17 mouse cellular contexts compared by ENCODE assay signal in genomic region chr5:131113850-131114470, GRCm38 (mm10).
DNase-seq lines count a peak whose midpoint lies in the region; ATAC-seq and TF ChIP-seq lines count a peak whose summit lies in the region.
"Had no signal": no experiment of that assay in that cellular context is flagged by ENCODE, and none has a peak within 500 bp of the region (broad histone marks: within the 10 kb centered on the region; RNA-seq: fewer than 3 reads in every experiment).

No protein-coding gene starts in this region.

- H3K27me3 ChIP-seq in heart, embryonic 11.5 days (ENCODE audit: control insufficient read depth, insufficient read depth, low read length) = no peaks in the 10 kb centered on the region
- H3K27me3 ChIP-seq: heart, embryonic 13.5 days; hindbrain, embryonic 15.5 days; liver, embryonic 12.5 days had no signal

- no peak overlapping the region for H3K27ac ChIP-seq in heart, embryonic 11.5 days (ENCODE audit: low read depth, low read length)
- peak overlapping the region; percentile 89 for H3K27ac ChIP-seq in layer of hippocampus, adult 2 months
- H3K27ac ChIP-seq: heart, embryonic 13.5 days; hindbrain, embryonic 15.5 days; liver, embryonic 12.5 days had no signal

- no peak for TF ChIP-seq CTCF in layer of hippocampus, adult 2 months (conservative IDR thresholded peaks at IDR 0.05)

- DNase-seq in heart, adult 11 months = peak; percentile 51
- peak; percentile 86 for DNase-seq in brain, adult 2 months (ENCODE audit: low read depth, low spot score)
- peak in 1 of 2 experiments; percentile 74 for DNase-seq in layer of hippocampus, adult 2 months (ENCODE audit: low spot score in 2 of 2)
- DNase-seq in mesoderm, embryonic 11.5 days (ENCODE audit: low read depth, low spot score) = peak; percentile 10
- no peak for DNase-seq in adrenal gland, adult 18-20 months (ENCODE audit: low spot score in 2 of 2)
- DNase-seq in adrenal gland, adult 8-10 months = no peak
- DNase-seq: cerebellum, postnatal 25 days; gastrocnemius, postnatal 10 days; kidney, adult 8-10 months; thymus, postnatal 14 days had no signal

- no peaks in the 10 kb centered on the region for H3K4me1 ChIP-seq in heart, embryonic 11.5 days (ENCODE audit: control insufficient read depth, insufficient read depth, low read length)
- H3K4me1 ChIP-seq: heart, embryonic 13.5 days; hindbrain, embryonic 15.5 days; liver, embryonic 12.5 days had no signal

- no peak for ATAC-seq in heart, embryonic 11.5 days (replicated peaks; ENCODE audit: insufficient number of reproducible peaks, low FRiP score, low TSS enrichment)
- ATAC-seq: CD4-positive, CD25-positive, alpha-beta regulatory T cell, adult 4 months; liver, embryonic 12.5 days; lung, postnatal 0 days had no signal

- no peaks in the 10 kb centered on the region for H3K36me3 ChIP-seq in heart, embryonic 11.5 days (ENCODE audit: control insufficient read depth, insufficient read depth, low read length)
- H3K36me3 ChIP-seq: heart, embryonic 13.5 days; hindbrain, embryonic 15.5 days; liver, embryonic 12.5 days had no signal

- H3K4me3 ChIP-seq in heart, embryonic 11.5 days (ENCODE audit: low read depth, low read length) = no peak overlapping the region
- H3K4me3 ChIP-seq in layer of hippocampus, adult 2 months = no peak overlapping the region
- H3K4me3 ChIP-seq: heart, embryonic 13.5 days; hindbrain, embryonic 15.5 days; liver, embryonic 12.5 days had no signal

- no peak overlapping the region for H3K4me2 ChIP-seq in heart, embryonic 11.5 days
- H3K4me2 ChIP-seq: heart, embryonic 13.5 days; hindbrain, embryonic 15.5 days; liver, embryonic 12.5 days; midbrain, embryonic 11.5 days had no signal

- H3K9ac ChIP-seq in heart, embryonic 11.5 days (ENCODE audit: low read depth, low read length) = no peak overlapping the region
- H3K9ac ChIP-seq: heart, embryonic 13.5 days; hindbrain, embryonic 15.5 days; liver, embryonic 12.5 days had no signal

- H3K9me3 ChIP-seq in heart, embryonic 11.5 days (replicated peaks; ENCODE audit: control insufficient read depth, low read length) = 0 out of 2 replicates have a peak, but pooled peaks cover 4% of the 10 kb centered on the region
- H3K9me3 ChIP-seq: heart, embryonic 13.5 days had no signal

- WGBS in heart, embryonic 11.5 days (ENCODE audit: insufficient replicate concordance) = 78% methylated on average over 5 of the region's 5 CpGs

Comparison
In these comparisons a context has a peak if more than half of its experiments do, and no peak if none do; other contexts are left out.
1. DNase-seq: peak in heart, adult 11 months (single experiment), brain, adult 2 months (single experiment) and mesoderm, embryonic 11.5 days (single experiment); none in adrenal gland, adult 18-20 months (0 of 2) and adrenal gland, adult 8-10 months (single experiment).